In genomic region chr4:136637563-136638229, GRCm38 (mm10) we compare ENCODE assay signal across 8 mouse cellular contexts. TPM values are rescaled to one million over a fixed set of nuclear protein-coding genes. Genes with fewer than 3 reads are reported as not detected.
DNase-seq lines count a peak whose midpoint lies in the region; ATAC-seq and TF ChIP-seq lines count a peak whose summit lies in the region.

No protein-coding gene starts in this region.

- H3K9ac ChIP-seq in kidney, embryonic 16.5 days (replicated peaks; ENCODE audit: low read length) = peak overlapping the region; percentile 60
- H3K9ac ChIP-seq in forebrain, embryonic 15.5 days (replicated peaks) = peak overlapping the region; percentile 50
- no peak overlapping the region for H3K9ac ChIP-seq in liver, embryonic 16.5 days (ENCODE audit: low read depth, low read length)

- 1% methylated on average over 74 of the region's 76 CpGs for WGBS in kidney, embryonic 16.5 days
- 2% methylated on average over 76 of the region's 76 CpGs for WGBS in cerebellum, adult 2 months
- WGBS in forebrain, embryonic 15.5 days = 2% methylated on average over 71 of the region's 76 CpGs
- WGBS in liver, embryonic 16.5 days (ENCODE audit: insufficient replicate concordance) = 6% methylated on average over 69 of the region's 76 CpGs
- WGBS in small intestine, adult 2 months = 3% methylated on average over 76 of the region's 76 CpGs

- H3K27me3 ChIP-seq in kidney, embryonic 16.5 days (ENCODE audit: insufficient read depth, low read length) = peaks cover 23% of the 10 kb centered on the region
- H3K27me3 ChIP-seq in cerebellum, adult 2 months (ENCODE audit: control insufficient read depth, insufficient read depth, low read length) = no peaks in the 10 kb centered on the region
- H3K27me3 ChIP-seq in forebrain, embryonic 15.5 days = peaks cover 24% of the 10 kb centered on the region
- peaks cover 26% of the 10 kb centered on the region for H3K27me3 ChIP-seq in liver, embryonic 16.5 days (ENCODE audit: control insufficient read depth, insufficient read depth, low read depth, low read length)
- peaks cover 17% of the 10 kb centered on the region for H3K27me3 ChIP-seq in small intestine, adult 2 months (ENCODE audit: control insufficient read depth, insufficient read depth, low read length)

- peak overlapping the region; percentile 89 for H3K4me2 ChIP-seq in kidney, embryonic 16.5 days (replicated peaks; ENCODE audit: low read depth, low read length)
- H3K4me2 ChIP-seq in forebrain, embryonic 15.5 days (replicated peaks) = peak overlapping the region; percentile 74
- H3K4me2 ChIP-seq in liver, embryonic 16.5 days (ENCODE audit: low read depth, low read length) = peak overlapping the region; percentile 36

- H3K9me3 ChIP-seq in kidney, embryonic 16.5 days (ENCODE audit: low read length) = peaks cover 4% of the 10 kb centered on the region
- no peaks in the 10 kb centered on the region for H3K9me3 ChIP-seq in forebrain, embryonic 15.5 days
- no peaks in the 10 kb centered on the region for H3K9me3 ChIP-seq in liver, embryonic 16.5 days (replicated peaks; ENCODE audit: control insufficient read depth, low read length)

- no peak for ATAC-seq in kidney, embryonic 16.5 days (ENCODE audit: low FRiP score, low TSS enrichment)
- ATAC-seq in forebrain, embryonic 15.5 days (replicated peaks) = peak; percentile 76
- no peak for ATAC-seq in liver, embryonic 16.5 days (ENCODE audit: low read depth)

- H3K4me3 ChIP-seq in kidney, embryonic 16.5 days (ENCODE audit: low read length) = peak overlapping the region; percentile 57
- peak overlapping the region; percentile 37 for H3K4me3 ChIP-seq in cerebellum, adult 2 months (replicated peaks; ENCODE audit: insufficient read depth, low read depth, low read length)
- H3K4me3 ChIP-seq in forebrain, embryonic 15.5 days = peak overlapping the region; percentile 51
- H3K4me3 ChIP-seq in liver, embryonic 16.5 days (ENCODE audit: low read depth, low read length) = peak overlapping the region; percentile 41
- H3K4me3 ChIP-seq in small intestine, adult 2 months (ENCODE audit: low read depth, low read length) = peak overlapping the region; percentile 45

- no peak for TF ChIP-seq POLR2A in cerebellum, adult 2 months (IDR thresholded peaks at IDR 0.05; ENCODE audit: borderline replicate concordance, insufficient read depth, low read length)
- TF ChIP-seq POLR2A in small intestine, adult 2 months (IDR thresholded peaks at IDR 0.05; ENCODE audit: low read depth, low read length) = no peak

- no peak for DNase-seq in kidney, adult 8-10 months
- DNase-seq in cerebellum, adult 2 months = peak; percentile 40 to 54
- peak; percentile 70 to 79 for DNase-seq in layer of hippocampus, adult 18-20 months (ENCODE audit: low spot score in 2 of 2)
- DNase-seq in c-Kit-positive CD71-positive TER-119-positive erythroid progenitor cells, embryonic 14.5 days (ENCODE audit: low spot score) = no peak

- TF ChIP-seq CTCF in cerebellum, adult 2 months (IDR thresholded peaks at IDR 0.05; ENCODE audit: borderline replicate concordance, insufficient read depth, low read depth, low read length) = no peak
- TF ChIP-seq CTCF in small intestine, adult 2 months (IDR thresholded peaks at IDR 0.05; ENCODE audit: extremely low read depth, insufficient read length, insufficient replicate concordance, low read depth, low read length) = no peak

- H3K36me3 ChIP-seq in kidney, embryonic 16.5 days (ENCODE audit: insufficient read depth, low read length) = no peaks in the 10 kb centered on the region
- no peaks in the 10 kb centered on the region for H3K36me3 ChIP-seq in forebrain, embryonic 15.5 days
- H3K36me3 ChIP-seq in liver, embryonic 16.5 days (ENCODE audit: control insufficient read depth, insufficient read depth) = no peaks in the 10 kb centered on the region
- H3K36me3 ChIP-seq in small intestine, adult 2 months (ENCODE audit: control insufficient read depth, insufficient read depth, low read length) = no peaks in the 10 kb centered on the region

- H3K4me1 ChIP-seq in kidney, embryonic 16.5 days (ENCODE audit: insufficient read depth, low read length) = peaks cover 13% of the 10 kb centered on the region
- H3K4me1 ChIP-seq in cerebellum, adult 2 months (ENCODE audit: control insufficient read depth, insufficient read depth, low read length) = no peaks in the 10 kb centered on the region
- H3K4me1 ChIP-seq in forebrain, embryonic 15.5 days = peaks cover 11% of the 10 kb centered on the region; the same call in 1 of the 2 replicates
- no peaks in the 10 kb centered on the region; the same call in none of the 2 replicates for H3K4me1 ChIP-seq in liver, embryonic 16.5 days (ENCODE audit: control insufficient read depth, low read depth, low read length)
- H3K4me1 ChIP-seq in small intestine, adult 2 months (ENCODE audit: control insufficient read depth, insufficient read depth, insufficient read length, low read length) = peaks cover 5% of the 10 kb centered on the region; the same call in 1 of the 2 replicates

- no peak overlapping the region for H3K27ac ChIP-seq in kidney, embryonic 16.5 days (ENCODE audit: low read length)
- H3K27ac ChIP-seq in cerebellum, adult 2 months (ENCODE audit: insufficient read depth, low read length) = no peak overlapping the region
- H3K27ac ChIP-seq in forebrain, embryonic 15.5 days (replicated peaks) = peak overlapping the region; percentile 46
- H3K27ac ChIP-seq in liver, embryonic 16.5 days (ENCODE audit: low read length) = no peak overlapping the region
- no peak overlapping the region for H3K27ac ChIP-seq in small intestine, adult 2 months (ENCODE audit: insufficient read depth, low read depth, low read length)

RNA-seq across cellular contexts. Expression of gene Lactbl1, which starts 15.3 kb away (rescaled TPM):
- not detected in 2 replicates for polyA plus RNA-seq in kidney, embryonic 16.5 days (2015; fragmentation: Nextera tagmentation; extraction: Ambion mirVana)
- polyA plus RNA-seq in cerebellum, adult 2 months (2012; rRNA removed) = 0.13 and 0.21 TPM in 2 replicates
- polyA plus RNA-seq in forebrain, embryonic 15.5 days (2015; fragmentation: Nextera tagmentation; extraction: Ambion mirVana) = 0.05 TPM in 1 of 2 replicates, not detected in the other
- not detected for total RNA-seq in layer of hippocampus, adult 18-20 months (2021)
- not detected in 2 replicates for polyA plus RNA-seq in liver, embryonic 16.5 days (2015; fragmentation: Nextera tagmentation; extraction: Ambion mirVana)
- not detected in 2 replicates for polyA plus RNA-seq in small intestine, adult 2 months (2012; rRNA removed)

RNA-seq across cellular contexts. Expression of gene Tex46, which starts 27.5 kb away (rescaled TPM):
- polyA plus RNA-seq in kidney, embryonic 16.5 days (2015; fragmentation: Nextera tagmentation; extraction: Ambion mirVana) = not detected in 2 replicates
- polyA plus RNA-seq in cerebellum, adult 2 months (2012; rRNA removed) = not detected in 2 replicates
- not detected in 2 replicates for polyA plus RNA-seq in forebrain, embryonic 15.5 days (2015; fragmentation: Nextera tagmentation; extraction: Ambion mirVana)
- not detected for total RNA-seq in layer of hippocampus, adult 18-20 months (2021)
- not detected in 2 replicates for polyA plus RNA-seq in liver, embryonic 16.5 days (2015; fragmentation: Nextera tagmentation; extraction: Ambion mirVana)
- polyA plus RNA-seq in small intestine, adult 2 months (2012; rRNA removed) = not detected in 2 replicates

RNA-seq across cellular contexts. Expression of gene Kdm1a, which starts 35.2 kb away (rescaled TPM):
- 25.7 and 30.5 TPM in 2 replicates for polyA plus RNA-seq in kidney, embryonic 16.5 days (2015; fragmentation: Nextera tagmentation; extraction: Ambion mirVana)
- polyA plus RNA-seq in cerebellum, adult 2 months (2012; rRNA removed) = 61.2 and 63.1 TPM in 2 replicates
- 94.3 and 108 TPM in 2 replicates for polyA plus RNA-seq in forebrain, embryonic 15.5 days (2015; fragmentation: Nextera tagmentation; extraction: Ambion mirVana)
- 10 to 100 TPM; 80.1 to 83.4 TPM for total RNA-seq in layer of hippocampus, adult 18-20 months (2021)
- polyA plus RNA-seq in liver, embryonic 16.5 days (2015; fragmentation: Nextera tagmentation; extraction: Ambion mirVana) = 5.5 and 6.6 TPM in 2 replicates
- 7.2 and 16.0 TPM in 2 replicates for polyA plus RNA-seq in small intestine, adult 2 months (2012; rRNA removed)

Comparison
In these comparisons a context has a peak if more than half of its experiments do, and no peak if none do; other contexts are left out.
1. H3K4me2 ChIP-seq: peak in every context shown above with its lines; median percentile 89 in kidney, embryonic 16.5 days; 74 in forebrain, embryonic 15.5 days; 36 in liver, embryonic 16.5 days.
2. DNase-seq: peak in cerebellum, adult 2 months (2 of 2) and layer of hippocampus, adult 18-20 months (2 of 2); none in kidney, adult 8-10 months (0 of 2) and c-Kit-positive CD71-positive TER-119-positive erythroid progenitor cells, embryonic 14.5 days (single experiment).
3. Peak in every context shown above with its lines, with median percentiles within 50 percentile points of each other: H3K4me3 ChIP-seq.